Mouse (Mus musculus): ENCODE measurements at regions not wholly inside any gene's neighbourhood (a gene's known extent, or its start where the extent isn't known, plus 50 kb on each side); places are given as distances from the start of the nearest gene placed in this dataset.

DNA sequence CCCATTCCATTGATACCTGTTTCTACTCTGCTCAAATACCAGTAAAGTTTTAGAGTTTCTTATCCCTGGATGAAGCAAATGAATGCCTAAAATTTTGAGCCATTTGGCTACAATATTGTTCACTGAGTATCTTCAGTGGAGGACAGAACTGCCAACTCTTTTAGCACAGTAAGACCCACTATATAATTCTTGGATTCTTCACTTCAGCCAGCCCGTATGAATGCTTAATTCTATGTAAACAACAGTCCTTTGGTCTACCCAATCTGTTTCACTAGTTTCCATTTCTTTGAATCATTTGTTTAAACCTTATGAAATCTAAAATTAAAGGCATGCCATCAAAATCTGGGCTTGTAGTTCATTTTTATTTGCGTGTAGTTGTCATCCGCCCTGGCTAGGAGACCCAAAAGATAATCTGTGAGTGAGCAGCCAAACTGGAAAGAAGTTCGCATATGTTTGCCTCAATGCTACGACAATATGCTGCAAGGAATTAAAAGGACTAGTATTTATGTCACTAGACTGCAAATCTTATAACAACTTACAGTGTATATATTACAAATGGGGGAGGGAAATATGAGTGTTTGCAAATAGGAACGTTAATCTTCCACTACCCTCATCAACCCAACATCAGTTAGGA lies 188.2 kb upstream of the Slit2 start:
- Histone ChIP-seq H3K27ac (no peak overlapping the region), H3K9ac (no peak overlapping the region), H3K4me2 (no peak overlapping the region), H3K4me1 (no peaks in the 10 kb centered on the region), H3K9me3 (no peaks in the 10 kb centered on the region), H3K36me3 (no peaks in the 10 kb centered on the region), H3K4me3 (replicated peaks) (no peak overlapping the region), H3K27me3 (replicated peaks) (no peaks in the 10 kb centered on the region)
- ATAC-seq (ENCODE audit: insufficient read depth, low FRiP score, low read depth) = no peak
- WGBS = 45% methylated on average over 6 of the region's 6 CpGs

DNA sequence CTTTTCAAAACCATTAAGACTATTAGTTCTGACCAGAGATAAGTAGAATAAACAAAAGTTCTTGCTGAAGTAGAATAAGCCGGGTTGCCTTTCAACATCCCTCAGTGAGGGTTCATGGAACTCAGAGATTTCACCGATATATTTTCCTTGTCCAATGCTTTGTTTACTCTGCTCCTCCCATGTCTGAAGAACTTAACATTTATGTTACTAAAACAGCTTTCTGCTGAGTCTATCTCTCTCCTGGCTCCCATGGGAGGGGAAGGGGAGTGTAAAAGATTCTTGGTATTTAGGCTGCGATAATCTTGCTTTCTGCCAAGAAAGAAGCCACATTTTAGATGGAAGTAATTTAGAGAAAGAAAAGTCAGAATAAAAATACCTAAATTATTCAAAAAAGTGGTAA lies 187.7 kb upstream of the Slit2 start:
- no peak overlapping the region for H3K4me2 ChIP-seq
- no peak overlapping the region for H3K27ac ChIP-seq
- H3K9ac ChIP-seq = no peak overlapping the region
- H3K36me3 ChIP-seq = no peaks in the 10 kb centered on the region
- no peaks in the 10 kb centered on the region for H3K27me3 ChIP-seq (replicated peaks)
- no peak overlapping the region for H3K4me3 ChIP-seq (replicated peaks)
- WGBS = 28% methylated on average over 3 of the region's 3 CpGs
- H3K9me3 ChIP-seq = no peaks in the 10 kb centered on the region
- ATAC-seq (ENCODE audit: insufficient read depth, low FRiP score, low read depth) = no peak
- H3K4me1 ChIP-seq = no peaks in the 10 kb centered on the region

- Histone ChIP-seq H3K4me2 (no peak overlapping the region), H3K9me3 (no peaks in the 10 kb centered on the region), H3K36me3 (no peaks in the 10 kb centered on the region), H3K27ac (no peak overlapping the region), H3K9ac (no peak overlapping the region), H3K4me1 (no peaks in the 10 kb centered on the region), H3K4me3 (replicated peaks) (no peak overlapping the region), H3K27me3 (replicated peaks) (no peaks in the 10 kb centered on the region)
- 87% methylated on average over 1 of the region's 1 CpGs for WGBS
- no peak for ATAC-seq (ENCODE audit: insufficient read depth, low FRiP score, low read depth)
Measured at GRCm38 (mm10) chr5:47820936-47821335, 162.0 kb upstream of the Slit2 start.

- H3K9me3 ChIP-seq = no peaks in the 10 kb centered on the region
- H3K27ac ChIP-seq = no peak overlapping the region
- no peak overlapping the region for H3K4me2 ChIP-seq
- no peaks in the 10 kb centered on the region for H3K4me1 ChIP-seq
- ATAC-seq (ENCODE audit: insufficient read depth, low FRiP score, low read depth) = no peak
- H3K36me3 ChIP-seq = no peaks in the 10 kb centered on the region
- no peaks in the 10 kb centered on the region for H3K27me3 ChIP-seq (replicated peaks)
- 75% methylated on average over 3 of the region's 3 CpGs for WGBS
- H3K9ac ChIP-seq = no peak overlapping the region
- no peak overlapping the region for H3K4me3 ChIP-seq (replicated peaks)
Measured at GRCm38 (mm10) chr5:47837998-47838397, 144.9 kb upstream of the Slit2 start.

DNA sequence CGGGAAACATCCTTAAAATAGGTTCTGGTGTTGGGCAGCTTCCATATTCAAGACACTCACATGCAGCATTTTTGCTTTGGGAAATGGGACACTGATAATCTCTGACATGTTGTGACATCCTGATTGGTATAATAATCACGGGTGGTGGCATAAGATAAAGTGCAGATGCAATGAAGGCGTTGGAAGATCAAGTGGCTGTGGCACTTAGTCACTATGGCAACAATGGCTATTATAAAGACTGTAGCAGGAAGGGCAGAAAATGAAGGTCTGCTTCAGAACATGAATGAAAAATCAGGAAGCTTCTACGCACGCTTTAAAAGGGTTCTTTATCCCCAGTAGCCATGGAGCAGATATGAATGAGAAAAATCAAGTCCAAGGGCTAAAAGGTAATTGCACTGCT lies 113.2 kb upstream of the Slit2 start:
- H3K36me3 ChIP-seq = no peaks in the 10 kb centered on the region
- H3K27ac ChIP-seq = no peak overlapping the region
- H3K4me1 ChIP-seq = no peaks in the 10 kb centered on the region
- H3K4me3 ChIP-seq (replicated peaks) = no peak overlapping the region
- 51% methylated on average over 5 of the region's 5 CpGs for WGBS
- no peaks in the 10 kb centered on the region for H3K9me3 ChIP-seq
- no peaks in the 10 kb centered on the region for H3K27me3 ChIP-seq (replicated peaks)
- no peak overlapping the region for H3K4me2 ChIP-seq
- no peak for ATAC-seq (ENCODE audit: insufficient read depth, low FRiP score, low read depth)
- H3K9ac ChIP-seq = no peak overlapping the region
